Mouse (Mus musculus): ENCODE measurements around the gene Neurl4. TPM values are rescaled to one million over a fixed set of nuclear protein-coding genes. Genes with fewer than 3 reads are reported as not detected.

Neurl4 gene
- 3.0 TPM for polyA plus RNA-seq (2014; fragmentation: Illumina TruSeq; extraction: RNeasy Lipid Tissue Mini Kit (QIAGEN cat#74804); ENCODE audit: low read depth, low replicate concordance)

GRCm38 (mm10) chr11:69900471-69901405, at the start of gene Neurl4, which contains the start of gene 2810408A11Rik:
Neurl4 (plus strand) TSS chr11:69901072.
2810408A11Rik (minus strand) TSS chr11:69900987.

DNA sequence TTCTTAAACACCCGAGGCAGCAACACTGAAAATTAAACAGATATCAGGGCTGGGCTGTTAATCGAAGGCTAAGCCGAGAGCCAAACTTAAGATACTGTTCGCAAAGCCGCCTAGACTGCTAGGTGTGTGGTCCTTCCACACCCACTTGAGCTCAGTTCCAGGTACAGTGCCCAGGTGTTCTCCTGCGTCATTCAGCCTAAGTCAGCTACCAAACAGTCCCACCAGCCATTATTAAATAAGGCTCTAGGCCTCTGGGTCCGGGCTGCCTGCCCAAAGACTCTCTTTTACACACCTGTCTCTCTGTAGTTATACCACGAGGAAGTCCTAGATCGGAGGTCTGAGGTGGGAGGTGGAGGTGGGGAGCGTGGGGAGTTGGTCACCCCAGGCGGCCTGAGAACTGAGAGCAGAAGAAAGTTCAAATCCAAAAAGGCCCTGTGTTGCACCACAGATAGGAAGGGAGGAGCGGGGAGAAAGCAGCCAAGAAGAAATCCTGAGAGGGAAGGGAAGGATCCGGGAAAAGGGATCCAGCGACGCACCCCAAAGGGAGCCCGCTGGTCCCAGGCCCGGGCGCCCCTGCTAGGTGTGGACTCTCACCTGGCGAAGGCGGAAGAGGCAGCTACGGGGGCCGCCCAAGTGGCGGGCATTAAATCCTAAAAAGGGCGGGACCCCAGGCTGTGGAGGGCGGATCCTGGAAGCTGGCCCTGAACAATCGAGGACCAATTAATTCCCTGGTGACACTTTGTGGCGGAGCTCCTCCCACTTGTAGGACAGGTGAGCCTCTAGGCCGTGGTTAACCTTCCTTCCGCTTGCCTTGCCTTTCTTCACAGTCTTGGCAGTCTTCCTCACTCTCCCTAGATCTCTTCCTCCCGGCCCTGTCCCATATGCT, 42.5 kb upstream of the Neurl4 start, which contains the start of gene Tnk1:
TSS of gene Tnk1 (minus strand) at position 618 of the 886 bp plus-strand sequence.

GRCm38 (mm10) chr11:69877878-69878277, 23.0 kb upstream of the Neurl4 start, which contains the start of gene Tmem95:
Tmem95 (minus strand) TSS chr11:69878018.

GRCm38 (mm10) chr11:69880853-69881603, 19.8 kb upstream of the Neurl4 start, which contains the start of gene Kctd11:
Kctd11 (minus strand) TSS chr11:69881406.

DNA sequence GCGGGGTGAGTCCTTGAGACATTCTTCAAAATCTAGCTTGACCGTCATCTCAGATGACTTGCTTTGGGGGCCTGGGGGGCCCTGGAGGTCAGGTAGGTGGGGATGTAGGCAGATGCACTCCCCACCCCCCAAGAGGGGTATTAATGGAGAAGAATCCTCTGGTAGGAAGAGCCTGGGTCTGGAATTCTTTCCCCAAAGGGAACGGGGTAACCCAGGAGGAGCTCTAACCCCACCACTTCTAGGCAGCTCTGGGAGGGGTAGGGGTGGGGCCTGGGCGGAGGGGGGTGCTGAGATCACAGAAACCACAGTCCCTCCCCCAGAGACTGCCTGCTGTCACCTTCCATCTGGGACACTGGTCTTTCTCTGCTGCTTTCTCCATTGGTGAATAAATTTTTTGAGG, 5.6 kb upstream of the Neurl4 start, which contains the start of gene Acap1:
TSS of gene Acap1 (minus strand) at position 249 of the 400 bp plus-strand sequence.

DNA sequence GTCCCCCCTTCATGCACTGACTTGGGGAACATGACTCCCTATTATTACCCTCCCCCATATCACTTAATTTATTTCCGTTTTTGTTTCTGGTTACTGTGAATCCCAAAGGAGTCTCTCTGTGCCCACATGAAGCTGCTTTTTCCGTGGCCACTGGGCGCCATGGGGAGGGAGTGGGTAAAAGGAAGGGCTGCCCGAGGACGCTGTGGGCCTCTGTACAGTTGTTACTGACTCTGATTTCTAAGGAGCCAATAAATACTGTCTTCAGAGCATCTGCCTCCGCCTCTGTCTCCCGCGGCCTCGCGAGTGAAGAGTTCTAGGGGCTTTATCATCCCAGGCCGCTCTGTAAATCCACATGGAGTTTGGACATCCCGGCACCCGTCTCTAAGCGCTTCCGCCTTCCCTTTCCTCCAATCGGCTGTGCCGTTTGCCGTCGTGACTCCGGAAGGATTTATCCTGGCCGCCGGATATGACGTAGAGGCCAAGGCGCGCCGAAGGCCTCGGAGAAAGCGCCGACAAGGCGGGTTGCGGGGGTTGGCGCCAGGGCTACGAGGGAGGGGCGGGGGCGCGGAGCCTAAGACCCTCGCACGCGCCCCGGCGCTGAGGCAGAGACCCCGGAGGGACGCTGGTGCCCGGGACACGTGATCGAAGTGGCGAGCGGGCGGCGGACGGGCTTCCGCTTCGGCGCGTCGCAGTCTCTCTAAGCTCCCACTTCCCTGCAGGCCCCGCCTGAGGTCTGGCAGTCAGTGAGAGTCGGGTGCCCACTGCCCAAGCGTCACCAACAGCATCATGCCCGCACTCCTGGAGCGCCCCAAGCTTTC, 12.9 kb downstream of the Neurl4 start, which contains the start of gene Gps2:
TSS of gene Gps2 (plus strand) at position 335 of the 818 bp plus-strand sequence.

DNA sequence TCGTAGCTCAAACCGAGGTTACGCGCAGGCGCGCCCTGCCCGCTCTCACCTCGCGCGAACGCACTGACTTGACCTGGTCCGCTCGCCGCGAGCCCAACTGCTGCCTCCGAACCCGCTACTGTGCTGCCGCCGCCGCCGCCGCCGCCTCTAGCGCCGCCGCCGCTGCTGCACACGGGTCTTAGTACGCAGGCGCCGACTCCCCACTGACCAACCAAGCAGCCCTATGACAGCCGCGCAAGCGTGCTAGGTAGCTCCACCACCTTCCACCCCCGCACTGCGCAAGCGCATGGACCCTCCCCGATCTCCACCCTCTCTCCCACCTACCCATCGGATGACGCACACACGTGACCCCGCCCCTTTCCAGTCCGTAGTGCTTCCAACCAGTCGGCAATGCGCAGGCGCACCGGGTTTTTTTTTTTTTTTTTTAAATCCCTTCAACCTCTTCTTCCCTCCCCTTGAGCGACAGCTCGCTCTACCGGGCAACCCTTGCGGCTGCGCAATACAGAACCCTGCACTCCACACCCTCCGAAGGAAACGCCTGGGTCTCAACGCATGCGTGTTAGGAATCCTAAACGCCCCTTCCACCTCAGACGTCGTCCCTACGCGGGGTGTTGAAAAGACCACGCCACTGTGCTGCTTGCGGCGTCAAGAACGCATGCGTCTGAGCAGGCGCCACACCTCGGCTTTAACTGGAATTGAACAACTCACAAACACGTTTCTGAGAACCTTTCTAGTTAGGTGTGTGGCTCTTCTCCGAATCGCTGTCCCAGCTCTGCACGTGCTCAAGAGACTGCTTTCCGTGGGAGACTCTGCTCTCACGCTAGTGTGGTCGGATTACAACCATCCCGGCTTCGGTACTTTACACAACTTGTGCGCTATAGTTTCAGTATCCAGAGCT, 20.5 kb downstream of the Neurl4 start, which contains the start of gene Eif5a:
TSS of gene Eif5a (minus strand) at position 845 of the 898 bp plus-strand sequence.

GRCm38 (mm10) chr11:69935137-69935879, 34.4 kb downstream of the Neurl4 start, which contains the start of gene Ybx2:
Ybx2 (plus strand) TSS chr11:69935796.

GRCm38 (mm10) chr11:69948066-69948762, 47.3 kb downstream of the Neurl4 start, which contains the start of gene Slc2a4:
Slc2a4 (minus strand) TSS chr11:69948188.

Other genes starting within 250 kb of the Neurl4 start
- gene Sox15, start 245.8 kb upstream of the Neurl4 start, polyA plus RNA-seq (2014; fragmentation: Illumina TruSeq; extraction: RNeasy Lipid Tissue Mini Kit (QIAGEN cat#74804); ENCODE audit: low read depth, low replicate concordance) = not detected
- 22.1 TPM for gene Mpdu1, start 238.4 kb upstream of the Neurl4 start, polyA plus RNA-seq (2014; fragmentation: Illumina TruSeq; extraction: RNeasy Lipid Tissue Mini Kit (QIAGEN cat#74804); ENCODE audit: low read depth, low replicate concordance)
- 3.8 TPM for gene Cd68, start 234.9 kb upstream of the Neurl4 start, polyA plus RNA-seq (2014; fragmentation: Illumina TruSeq; extraction: RNeasy Lipid Tissue Mini Kit (QIAGEN cat#74804); ENCODE audit: low read depth, low replicate concordance)
- gene Eif4a1, start 228.6 kb upstream of the Neurl4 start, polyA plus RNA-seq (2014; fragmentation: Illumina TruSeq; extraction: RNeasy Lipid Tissue Mini Kit (QIAGEN cat#74804); ENCODE audit: low read depth, low replicate concordance) = 340 TPM
- gene Senp3, start 219.0 kb upstream of the Neurl4 start, polyA plus RNA-seq (2014; fragmentation: Illumina TruSeq; extraction: RNeasy Lipid Tissue Mini Kit (QIAGEN cat#74804); ENCODE audit: low read depth, low replicate concordance) = 33.7 TPM
- 2.8 TPM for gene Tnfsf13, start 215.3 kb upstream of the Neurl4 start, polyA plus RNA-seq (2014; fragmentation: Illumina TruSeq; extraction: RNeasy Lipid Tissue Mini Kit (QIAGEN cat#74804); ENCODE audit: low read depth, low replicate concordance)
- 1.5 TPM for gene Tnfsf12, start 205.2 kb upstream of the Neurl4 start, polyA plus RNA-seq (2014; fragmentation: Illumina TruSeq; extraction: RNeasy Lipid Tissue Mini Kit (QIAGEN cat#74804); ENCODE audit: low read depth, low replicate concordance)
- gene Tnfsfm13, start 205.0 kb upstream of the Neurl4 start, polyA plus RNA-seq (2014; fragmentation: Illumina TruSeq; extraction: RNeasy Lipid Tissue Mini Kit (QIAGEN cat#74804); ENCODE audit: low read depth, low replicate concordance) = not detected
- 7.7 TPM for gene Polr2a, start 142.4 kb upstream of the Neurl4 start, polyA plus RNA-seq (2014; fragmentation: Illumina TruSeq; extraction: RNeasy Lipid Tissue Mini Kit (QIAGEN cat#74804); ENCODE audit: low read depth, low replicate concordance)
- not detected for gene Slc35g3, start 139.1 kb upstream of the Neurl4 start, polyA plus RNA-seq (2014; fragmentation: Illumina TruSeq; extraction: RNeasy Lipid Tissue Mini Kit (QIAGEN cat#74804); ENCODE audit: low read depth, low replicate concordance)
- gene Zbtb4, start 135.2 kb upstream of the Neurl4 start, polyA plus RNA-seq (2014; fragmentation: Illumina TruSeq; extraction: RNeasy Lipid Tissue Mini Kit (QIAGEN cat#74804); ENCODE audit: low read depth, low replicate concordance) = 4.1 TPM
- 0.58 TPM for gene Chrnb1, start 105.1 kb upstream of the Neurl4 start, polyA plus RNA-seq (2014; fragmentation: Illumina TruSeq; extraction: RNeasy Lipid Tissue Mini Kit (QIAGEN cat#74804); ENCODE audit: low read depth, low replicate concordance)
- 0.29 TPM for gene Fgf11, start 99.2 kb upstream of the Neurl4 start, polyA plus RNA-seq (2014; fragmentation: Illumina TruSeq; extraction: RNeasy Lipid Tissue Mini Kit (QIAGEN cat#74804); ENCODE audit: low read depth, low replicate concordance)
- 3.6 TPM for gene Tmem102, start 95.4 kb upstream of the Neurl4 start, polyA plus RNA-seq (2014; fragmentation: Illumina TruSeq; extraction: RNeasy Lipid Tissue Mini Kit (QIAGEN cat#74804); ENCODE audit: low read depth, low replicate concordance)
- not detected for gene Gm39566, start 85.8 kb upstream of the Neurl4 start, polyA plus RNA-seq (2014; fragmentation: Illumina TruSeq; extraction: RNeasy Lipid Tissue Mini Kit (QIAGEN cat#74804); ENCODE audit: low read depth, low replicate concordance)
- gene Spem2, start 82.6 kb upstream of the Neurl4 start, polyA plus RNA-seq (2014; fragmentation: Illumina TruSeq; extraction: RNeasy Lipid Tissue Mini Kit (QIAGEN cat#74804); ENCODE audit: low read depth, low replicate concordance) = not detected
- gene Spem1, start 78.9 kb upstream of the Neurl4 start, polyA plus RNA-seq (2014; fragmentation: Illumina TruSeq; extraction: RNeasy Lipid Tissue Mini Kit (QIAGEN cat#74804); ENCODE audit: low read depth, low replicate concordance) = not detected
- gene Nlgn2, start 63.3 kb upstream of the Neurl4 start, polyA plus RNA-seq (2014; fragmentation: Illumina TruSeq; extraction: RNeasy Lipid Tissue Mini Kit (QIAGEN cat#74804); ENCODE audit: low read depth, low replicate concordance) = 0.11 TPM
- 58.8 TPM for gene Tmem256, start 62.6 kb upstream of the Neurl4 start, polyA plus RNA-seq (2014; fragmentation: Illumina TruSeq; extraction: RNeasy Lipid Tissue Mini Kit (QIAGEN cat#74804); ENCODE audit: low read depth, low replicate concordance)
- 1.1 TPM for gene Plscr3, start 54.7 kb upstream of the Neurl4 start, polyA plus RNA-seq (2014; fragmentation: Illumina TruSeq; extraction: RNeasy Lipid Tissue Mini Kit (QIAGEN cat#74804); ENCODE audit: low read depth, low replicate concordance)
- not detected for gene Tnk1, start 42.3 kb upstream of the Neurl4 start, polyA plus RNA-seq (2014; fragmentation: Illumina TruSeq; extraction: RNeasy Lipid Tissue Mini Kit (QIAGEN cat#74804); ENCODE audit: low read depth, low replicate concordance)
- not detected for gene Tmem95, start 23.1 kb upstream of the Neurl4 start, polyA plus RNA-seq (2014; fragmentation: Illumina TruSeq; extraction: RNeasy Lipid Tissue Mini Kit (QIAGEN cat#74804); ENCODE audit: low read depth, low replicate concordance)
- 0.42 TPM for gene Kctd11, start 19.7 kb upstream of the Neurl4 start, polyA plus RNA-seq (2014; fragmentation: Illumina TruSeq; extraction: RNeasy Lipid Tissue Mini Kit (QIAGEN cat#74804); ENCODE audit: low read depth, low replicate concordance)
- gene Acap1, start 5.5 kb upstream of the Neurl4 start, polyA plus RNA-seq (2014; fragmentation: Illumina TruSeq; extraction: RNeasy Lipid Tissue Mini Kit (QIAGEN cat#74804); ENCODE audit: low read depth, low replicate concordance) = 0.40 TPM
- not detected for gene 2810408A11Rik, start 85 bp upstream of the Neurl4 start, polyA plus RNA-seq (2014; fragmentation: Illumina TruSeq; extraction: RNeasy Lipid Tissue Mini Kit (QIAGEN cat#74804); ENCODE audit: low read depth, low replicate concordance)
- gene Gps2, start 12.8 kb downstream of the Neurl4 start, polyA plus RNA-seq (2014; fragmentation: Illumina TruSeq; extraction: RNeasy Lipid Tissue Mini Kit (QIAGEN cat#74804); ENCODE audit: low read depth, low replicate concordance) = 9.6 TPM
- gene Eif5a, start 20.9 kb downstream of the Neurl4 start, polyA plus RNA-seq (2014; fragmentation: Illumina TruSeq; extraction: RNeasy Lipid Tissue Mini Kit (QIAGEN cat#74804); ENCODE audit: low read depth, low replicate concordance) = 155 TPM
- not detected for gene Ybx2, start 34.7 kb downstream of the Neurl4 start, polyA plus RNA-seq (2014; fragmentation: Illumina TruSeq; extraction: RNeasy Lipid Tissue Mini Kit (QIAGEN cat#74804); ENCODE audit: low read depth, low replicate concordance)
- gene Slc2a4, start 47.1 kb downstream of the Neurl4 start, polyA plus RNA-seq (2014; fragmentation: Illumina TruSeq; extraction: RNeasy Lipid Tissue Mini Kit (QIAGEN cat#74804); ENCODE audit: low read depth, low replicate concordance) = not detected
- gene Cldn7, start 63.7 kb downstream of the Neurl4 start, polyA plus RNA-seq (2014; fragmentation: Illumina TruSeq; extraction: RNeasy Lipid Tissue Mini Kit (QIAGEN cat#74804); ENCODE audit: low read depth, low replicate concordance) = 0.40 TPM
- gene Ctdnep1, start 80.1 kb downstream of the Neurl4 start, polyA plus RNA-seq (2014; fragmentation: Illumina TruSeq; extraction: RNeasy Lipid Tissue Mini Kit (QIAGEN cat#74804); ENCODE audit: low read depth, low replicate concordance) = 25.5 TPM
- gene Elp5, start 81.4 kb downstream of the Neurl4 start, polyA plus RNA-seq (2014; fragmentation: Illumina TruSeq; extraction: RNeasy Lipid Tissue Mini Kit (QIAGEN cat#74804); ENCODE audit: low read depth, low replicate concordance) = 9.7 TPM
- gene Gabarap, start 90.1 kb downstream of the Neurl4 start, polyA plus RNA-seq (2014; fragmentation: Illumina TruSeq; extraction: RNeasy Lipid Tissue Mini Kit (QIAGEN cat#74804); ENCODE audit: low read depth, low replicate concordance) = 367 TPM
- gene Phf23, start 94.7 kb downstream of the Neurl4 start, polyA plus RNA-seq (2014; fragmentation: Illumina TruSeq; extraction: RNeasy Lipid Tissue Mini Kit (QIAGEN cat#74804); ENCODE audit: low read depth, low replicate concordance) = 7.1 TPM
- 0.37 TPM for gene Dvl2, start 99.5 kb downstream of the Neurl4 start, polyA plus RNA-seq (2014; fragmentation: Illumina TruSeq; extraction: RNeasy Lipid Tissue Mini Kit (QIAGEN cat#74804); ENCODE audit: low read depth, low replicate concordance)
- 60.6 TPM for gene Acadvl, start 114.3 kb downstream of the Neurl4 start, polyA plus RNA-seq (2014; fragmentation: Illumina TruSeq; extraction: RNeasy Lipid Tissue Mini Kit (QIAGEN cat#74804); ENCODE audit: low read depth, low replicate concordance)
- gene Dlg4, start 115.9 kb downstream of the Neurl4 start, polyA plus RNA-seq (2014; fragmentation: Illumina TruSeq; extraction: RNeasy Lipid Tissue Mini Kit (QIAGEN cat#74804); ENCODE audit: low read depth, low replicate concordance) = 0.13 TPM
- 171 TPM for gene Asgr1, start 153.0 kb downstream of the Neurl4 start, polyA plus RNA-seq (2014; fragmentation: Illumina TruSeq; extraction: RNeasy Lipid Tissue Mini Kit (QIAGEN cat#74804); ENCODE audit: low read depth, low replicate concordance)
- gene Asgr2, start 191.6 kb downstream of the Neurl4 start, polyA plus RNA-seq (2014; fragmentation: Illumina TruSeq; extraction: RNeasy Lipid Tissue Mini Kit (QIAGEN cat#74804); ENCODE audit: low read depth, low replicate concordance) = 93.1 TPM
- 0.24 TPM for gene Mgl2, start 229.3 kb downstream of the Neurl4 start, polyA plus RNA-seq (2014; fragmentation: Illumina TruSeq; extraction: RNeasy Lipid Tissue Mini Kit (QIAGEN cat#74804); ENCODE audit: low read depth, low replicate concordance)

All from liver, adult 10 weeks (tissue).